Mouse (Mus musculus): Measurements from ENCODE around the gene Angptl1.

GRCm38 (mm10) chr1:156909866-156910265 is 71.5 kb downstream of the Angptl1 start:
- TF ChIP-seq CTCF (IDR thresholded peaks at IDR 0.05; ENCODE audit: control insufficient read depth, insufficient read depth, low read length) (no peak), POLR2A (IDR thresholded peaks at IDR 0.05; ENCODE audit: borderline replicate concordance, control insufficient read depth, low read depth, low read length) (no peak)
